13 mouse cellular contexts compared by ENCODE assay signal in genomic region chr2:74850036-74850435, GRCm38 (mm10). TPM values are rescaled to one million over a fixed set of nuclear protein-coding genes. Genes with fewer than 3 reads are reported as not detected.
DNase-seq lines count a peak whose midpoint lies in the region; ATAC-seq and TF ChIP-seq lines count a peak whose summit lies in the region.
"Had no signal": no experiment of that assay in that cellular context is flagged by ENCODE, and none has a peak within 500 bp of the region (broad histone marks: within the 10 kb centered on the region; RNA-seq: fewer than 3 reads in every experiment).

No protein-coding gene starts in this region.

- H3K27ac ChIP-seq in heart, embryonic 11.5 days (ENCODE audit: low read depth, low read length), result no peak overlapping the region
- no peak overlapping the region for H3K27ac ChIP-seq in forebrain, postnatal 0 days (ENCODE audit: low read depth, low read length)
- H3K27ac ChIP-seq: limb, embryonic 10.5 days had no signal

- WGBS in heart, embryonic 11.5 days (ENCODE audit: insufficient replicate concordance), result 62% methylated on average over 1 of the region's 1 CpGs
- 46% methylated on average over 1 of the region's 1 CpGs for WGBS in forebrain, postnatal 0 days

- ATAC-seq in heart, embryonic 11.5 days (replicated peaks; ENCODE audit: insufficient number of reproducible peaks, low FRiP score, low TSS enrichment), result no peak
- ATAC-seq in forebrain, postnatal 0 days, result no peak
- ATAC-seq: forebrain, embryonic 16.5 days had no signal

- H3K9ac ChIP-seq in heart, embryonic 11.5 days (ENCODE audit: low read depth, low read length), result no peak overlapping the region
- no peak overlapping the region for H3K9ac ChIP-seq in forebrain, postnatal 0 days

- peak; percentile 91 for DNase-seq in heart, adult 11 months
- peak; percentile 32 for DNase-seq in adrenal gland, adult 8-10 months
- DNase-seq in cerebellum, adult 18-20 months, result peak; percentile 47 to 69
- peak; percentile 30 for DNase-seq in heart, postnatal 10 days
- no peak for DNase-seq in urinary bladder, adult 18-20 months (ENCODE audit: low spot score in 2 of 2)
- DNase-seq in forebrain, postnatal 0 days, result no peak
- DNase-seq in lung, postnatal 14 days, result no peak
- DNase-seq: kidney, postnatal 14 days; lung, adult 18-20 months; right cerebral cortex, postnatal 25 days had no signal

- intact Hi-C loops in heart, postnatal 10 days (cut with DNase I), result no loop called here

- H3K27me3 ChIP-seq in heart, embryonic 11.5 days (ENCODE audit: control insufficient read depth, insufficient read depth, low read length), result no peaks in the 10 kb centered on the region
- H3K27me3 ChIP-seq in forebrain, postnatal 0 days (ENCODE audit: insufficient read depth, low read length), result no peaks in the 10 kb centered on the region

- no peak for TF ChIP-seq CTCF in forebrain, postnatal 0 days (IDR thresholded peaks at IDR 0.05; ENCODE audit: low read depth)

- no peaks in the 10 kb centered on the region for H3K4me1 ChIP-seq in heart, embryonic 11.5 days (ENCODE audit: control insufficient read depth, insufficient read depth, low read length)
- H3K4me1 ChIP-seq in forebrain, postnatal 0 days (ENCODE audit: insufficient read depth), result no peaks in the 10 kb centered on the region

- no peak overlapping the region for H3K4me2 ChIP-seq in heart, embryonic 11.5 days
- no peak overlapping the region for H3K4me2 ChIP-seq in forebrain, postnatal 0 days (ENCODE audit: low read depth)

- H3K36me3 ChIP-seq in heart, embryonic 11.5 days (ENCODE audit: control insufficient read depth, insufficient read depth, low read length), result no peaks in the 10 kb centered on the region
- no peaks in the 10 kb centered on the region for H3K36me3 ChIP-seq in forebrain, postnatal 0 days (ENCODE audit: insufficient read depth)
- H3K36me3 ChIP-seq: limb, embryonic 10.5 days had no signal

- no peaks in the 10 kb centered on the region for H3K9me3 ChIP-seq in heart, embryonic 11.5 days (replicated peaks; ENCODE audit: control insufficient read depth, low read length)
- no peaks in the 10 kb centered on the region for H3K9me3 ChIP-seq in forebrain, postnatal 0 days (ENCODE audit: low read length)
- H3K9me3 ChIP-seq: limb, embryonic 10.5 days had no signal

- H3K4me3 ChIP-seq in heart, embryonic 11.5 days (ENCODE audit: low read depth, low read length), result no peak overlapping the region
- H3K4me3 ChIP-seq in forebrain, postnatal 0 days (ENCODE audit: low read depth, low read length), result no peak overlapping the region
- H3K4me3 ChIP-seq: limb, embryonic 10.5 days had no signal

RNA-seq across cellular contexts. Expression of gene Mtx2, which starts 24.4 kb away (rescaled TPM):
- 164 and 166 TPM in 2 replicates for polyA plus RNA-seq in heart, embryonic 11.5 days (2014; fragmentation: Nextera tagmentation; extraction: Ambion mirVana)
- 10 to 100 TPM; 55.4 to 98.2 (median 75.5) TPM for total RNA-seq in adrenal gland, adult 8-10 months (2022)
- 100 to 1,000 TPM; 137 to 142 TPM for total RNA-seq in heart, postnatal 10 days (2021)
- total RNA-seq in forebrain, postnatal 0 days (2014; rRNA removed), result 105 and 120 TPM in 2 replicates
- polyA plus RNA-seq in forebrain, postnatal 0 days (2015; fragmentation: Nextera tagmentation; extraction: Ambion mirVana), result 131 and 145 TPM in 2 replicates

Comparison
In these comparisons a context has a peak if more than half of its experiments do, and no peak if none do; other contexts are left out.
1. DNase-seq: peak in heart, adult 11 months (single experiment), adrenal gland, adult 8-10 months (single experiment), cerebellum, adult 18-20 months (2 of 2) and heart, postnatal 10 days (2 of 2); none in urinary bladder, adult 18-20 months (0 of 2), forebrain, postnatal 0 days (single experiment) and lung, postnatal 14 days (single experiment).